Mouse (Mus musculus): ENCODE results near the gene Brd7. TPM values are rescaled to one million over a fixed set of nuclear protein-coding genes. Genes with fewer than 3 reads are reported as not detected.

The Brd7 gene
- polyA plus RNA-seq, 1 experiment: 16.9 TPM

DNA sequence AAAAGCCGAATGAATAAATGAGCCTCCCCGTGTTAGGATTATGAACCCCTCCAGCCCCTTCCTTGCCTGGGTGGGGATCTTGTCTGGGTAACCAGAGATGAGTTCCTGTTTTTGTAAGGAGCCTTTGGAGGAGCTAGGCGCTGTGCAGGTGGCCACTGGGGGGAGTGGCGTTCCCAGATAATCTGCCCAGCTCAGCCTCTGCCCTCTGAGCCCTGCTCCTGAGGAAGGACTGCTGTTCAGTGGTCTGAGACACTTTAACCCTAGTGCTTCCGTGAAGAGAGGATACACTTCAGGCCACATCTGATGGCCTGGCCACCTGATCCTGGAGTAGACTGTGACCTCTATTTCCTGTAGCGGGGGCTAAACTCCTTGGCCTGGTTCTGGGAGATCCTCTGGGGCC is 7.2 kb upstream of the Brd7 start:
- Histone ChIP-seq H3K36me3 (ENCODE audit: control insufficient read depth, insufficient read depth) (no peaks in the 10 kb centered on the region), H3K79me3 (ENCODE audit: low read depth) (no peaks in the 10 kb centered on the region)
- TF ChIP-seq USF1 (IDR thresholded peaks at IDR 0.05; ENCODE audit: low read depth) (no peak), MYOD1 (IDR thresholded peaks at IDR 0.05; ENCODE audit: control insufficient read depth, insufficient read length, low read depth) (no peak), MYOG (IDR thresholded peaks at IDR 0.05; ENCODE audit: control insufficient read depth, extremely low read depth, insufficient read length) (no peak), CTCF (IDR thresholded peaks at IDR 0.05; ENCODE audit: control insufficient read depth, insufficient read depth, insufficient read length) (peak; percentile 7), MAX (IDR thresholded peaks at IDR 0.05) (no peak)

DNA sequence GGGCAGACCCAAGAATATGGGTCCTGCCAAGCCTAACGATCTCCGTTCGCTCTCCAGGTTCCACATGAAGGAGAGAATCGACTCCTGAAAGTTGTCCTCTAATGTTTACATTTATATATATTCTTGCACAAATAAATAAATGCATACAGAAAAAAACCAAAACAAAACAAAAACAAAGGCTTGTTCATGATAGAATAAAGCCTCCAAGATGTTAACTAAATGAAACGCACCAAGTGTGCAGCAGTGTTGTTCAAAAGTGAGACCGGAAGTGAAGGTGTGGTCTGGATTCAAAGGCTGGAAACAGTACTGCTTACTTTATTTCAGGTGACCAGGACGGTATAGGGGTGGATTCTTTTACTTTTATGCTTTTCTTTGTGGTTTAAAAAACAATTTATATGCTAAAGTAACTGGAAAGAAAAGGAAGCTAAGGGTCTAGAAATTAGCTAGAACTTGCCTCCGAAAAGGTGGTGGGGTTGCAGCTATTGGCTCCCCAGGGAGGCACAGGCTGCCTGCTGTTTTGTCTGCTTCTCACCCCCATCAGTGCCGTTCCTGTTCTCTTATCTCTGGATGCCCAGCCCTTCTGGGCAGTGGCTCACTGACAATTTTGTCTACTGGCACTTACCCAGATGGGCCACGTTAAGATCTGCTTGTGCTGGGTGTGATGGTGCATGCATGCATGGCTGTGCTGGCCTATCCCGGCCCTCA is 604 bp upstream of the Brd7 start:
- Histone ChIP-seq H3K36me3 (ENCODE audit: control insufficient read depth, insufficient read depth) (peaks cover 19% of the 10 kb centered on the region), H3K79me2 (ENCODE audit: control insufficient read depth, insufficient read depth) (peaks cover 37% of the 10 kb centered on the region), H3K79me3 (ENCODE audit: low read depth) (peaks cover 34% of the 10 kb centered on the region), H3K27me3 (ENCODE audit: control insufficient read depth, insufficient read depth, insufficient read length) (no peaks in the 10 kb centered on the region), H3ac (ENCODE audit: control insufficient read depth, insufficient read length, low read depth) (peak overlapping the region; percentile 22), H3K4me3 (ENCODE audit: insufficient read depth, poor library complexity, severe bottlenecking) (peak overlapping the region; percentile 92)
- no peak for TF ChIP-seq MAX (IDR thresholded peaks at IDR 0.05)
- no peak for TF ChIP-seq MYOG (IDR thresholded peaks at IDR 0.05; ENCODE audit: control insufficient read depth, extremely low read depth, insufficient read length)
- TF ChIP-seq USF1 (IDR thresholded peaks at IDR 0.05; ENCODE audit: low read depth): no peak
- no peak for TF ChIP-seq FOSL1 (IDR thresholded peaks at IDR 0.05; ENCODE audit: insufficient read depth, low read length, poor library complexity, severe bottlenecking)
- TF ChIP-seq MYOD1 (IDR thresholded peaks at IDR 0.05; ENCODE audit: control insufficient read depth, insufficient read length, low read depth): no peak
- TF ChIP-seq CTCF (IDR thresholded peaks at IDR 0.05; ENCODE audit: control insufficient read depth, insufficient read depth, insufficient read length): no peak
- TF ChIP-seq CEBPB (IDR thresholded peaks at IDR 0.05; ENCODE audit: low read depth): no peak

More for the DNA sequence above, 7.2 kb upstream of the Brd7 start:
- H3K79me2 ChIP-seq (ENCODE audit: control insufficient read depth, insufficient read depth): no peaks in the 10 kb centered on the region
- H3K4me3 ChIP-seq (ENCODE audit: insufficient read depth, poor library complexity, severe bottlenecking): no peak overlapping the region
- no peak overlapping the region for H3ac ChIP-seq (ENCODE audit: control insufficient read depth, insufficient read length, low read depth)
- peaks cover 22% of the 10 kb centered on the region for H3K27me3 ChIP-seq (ENCODE audit: control insufficient read depth, insufficient read depth, insufficient read length)

DNA sequence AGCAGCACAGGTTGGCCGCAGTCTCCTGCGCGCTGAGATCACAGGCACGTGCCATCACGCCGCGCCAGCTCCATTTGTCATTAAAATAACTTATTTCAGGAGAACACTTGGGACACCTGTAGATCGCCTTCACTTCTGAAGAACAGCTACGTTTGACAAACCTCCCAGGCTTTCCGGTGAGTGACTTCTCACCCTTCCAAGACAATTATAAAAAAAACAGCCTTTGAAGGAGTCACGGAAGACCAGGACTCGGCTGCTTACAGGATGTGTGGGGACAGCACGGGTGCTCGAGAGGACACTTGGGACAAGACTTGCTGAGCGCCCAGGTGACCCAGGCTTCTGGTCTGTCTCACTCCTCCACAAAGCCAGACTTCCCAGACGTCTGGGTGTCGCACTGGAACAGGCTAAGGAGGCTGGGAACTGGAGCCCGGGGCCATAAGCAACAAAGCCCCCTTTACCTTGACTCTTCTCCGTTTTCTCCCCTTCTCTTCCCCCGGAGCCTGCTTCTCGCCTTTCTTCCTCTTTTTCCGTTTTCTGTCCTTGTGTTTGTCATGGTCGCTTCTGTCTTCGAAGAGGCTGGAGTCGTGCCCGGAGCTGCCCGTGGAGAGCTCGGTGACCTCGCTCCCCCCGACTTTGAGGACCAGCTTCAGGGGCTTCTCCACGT is 818 bp downstream of the Brd7 start:
- TF ChIP-seq MYOG (IDR thresholded peaks at IDR 0.05; ENCODE audit: control insufficient read depth, extremely low read depth, insufficient read length) (no peak), CTCF (IDR thresholded peaks at IDR 0.05; ENCODE audit: control insufficient read depth, insufficient read depth, insufficient read length) (no peak), MAX (IDR thresholded peaks at IDR 0.05) (no peak), MYOD1 (IDR thresholded peaks at IDR 0.05; ENCODE audit: control insufficient read depth, insufficient read length, low read depth) (no peak), FOSL1 (IDR thresholded peaks at IDR 0.05; ENCODE audit: insufficient read depth, low read length, poor library complexity, severe bottlenecking) (no peak), CEBPB (IDR thresholded peaks at IDR 0.05; ENCODE audit: low read depth) (no peak), USF1 (IDR thresholded peaks at IDR 0.05; ENCODE audit: low read depth) (no peak)
- Histone ChIP-seq H3K36me3 (ENCODE audit: control insufficient read depth, insufficient read depth) (peaks cover 33% of the 10 kb centered on the region), H3K79me2 (ENCODE audit: control insufficient read depth, insufficient read depth) (peaks cover 37% of the 10 kb centered on the region), H3K4me3 (ENCODE audit: insufficient read depth, poor library complexity, severe bottlenecking) (peak overlapping the region; percentile 92), H3K79me3 (ENCODE audit: low read depth) (peaks cover 35% of the 10 kb centered on the region), H3ac (ENCODE audit: control insufficient read depth, insufficient read length, low read depth) (peak overlapping the region; percentile 89), H3K27me3 (ENCODE audit: control insufficient read depth, insufficient read depth, insufficient read length) (no peaks in the 10 kb centered on the region)

DNA sequence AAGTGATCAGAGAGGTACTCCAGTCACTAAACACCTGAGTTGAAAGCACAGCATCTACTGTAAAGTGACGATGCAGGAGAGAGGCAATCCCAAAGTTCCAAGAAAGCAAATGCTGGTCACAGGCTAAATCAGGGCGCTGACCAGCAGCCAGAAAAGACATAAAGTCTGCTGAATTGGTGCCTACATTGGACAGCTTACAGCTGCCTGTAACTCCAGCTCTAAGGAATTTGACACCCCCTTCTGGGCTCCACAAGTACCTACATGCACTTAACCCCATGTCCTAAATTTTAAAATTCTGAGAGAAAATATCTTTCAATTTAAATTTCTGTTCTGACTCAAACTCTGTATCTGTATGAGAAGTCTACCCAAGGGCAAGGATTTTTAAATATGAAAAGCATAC is 2.0 kb downstream of the Brd7 start:
- TF ChIP-seq CTCF (IDR thresholded peaks at IDR 0.05; ENCODE audit: control insufficient read depth, insufficient read depth, insufficient read length) (no peak), USF1 (IDR thresholded peaks at IDR 0.05; ENCODE audit: low read depth) (no peak), MYOD1 (IDR thresholded peaks at IDR 0.05; ENCODE audit: control insufficient read depth, insufficient read length, low read depth) (no peak), MYOG (IDR thresholded peaks at IDR 0.05; ENCODE audit: control insufficient read depth, extremely low read depth, insufficient read length) (no peak), FOSL1 (IDR thresholded peaks at IDR 0.05; ENCODE audit: insufficient read depth, low read length, poor library complexity, severe bottlenecking) (no peak), CEBPB (IDR thresholded peaks at IDR 0.05; ENCODE audit: low read depth) (no peak), MAX (IDR thresholded peaks at IDR 0.05) (no peak)
- no peak overlapping the region for H3K4me3 ChIP-seq (ENCODE audit: insufficient read depth, poor library complexity, severe bottlenecking)
- H3K79me3 ChIP-seq (ENCODE audit: low read depth): peaks cover 35% of the 10 kb centered on the region

DNA sequence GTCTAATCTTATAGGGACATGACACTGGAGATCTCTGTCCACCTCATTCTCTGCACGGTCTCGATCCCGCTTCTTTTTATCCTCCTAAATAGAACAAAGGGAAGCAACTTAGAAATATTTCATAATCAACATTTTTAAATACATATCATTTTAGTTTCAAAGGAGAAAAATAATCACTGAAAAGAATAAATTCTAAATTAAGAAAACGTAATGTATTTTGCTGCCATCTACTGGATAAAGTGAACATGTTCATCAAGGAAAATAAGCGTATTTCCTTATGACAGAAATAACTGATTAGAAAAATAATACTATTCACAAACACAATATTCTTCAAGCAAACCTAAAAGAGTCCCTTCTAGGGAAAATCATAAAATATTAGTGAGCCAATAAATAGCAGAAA is 4.0 kb downstream of the Brd7 start:
- Histone ChIP-seq H3K27me3 (ENCODE audit: control insufficient read depth, insufficient read depth, insufficient read length) (no peaks in the 10 kb centered on the region), H3K79me3 (ENCODE audit: low read depth) (peaks cover 35% of the 10 kb centered on the region), H3ac (ENCODE audit: control insufficient read depth, insufficient read length, low read depth) (no peak overlapping the region), H3K4me3 (ENCODE audit: insufficient read depth, poor library complexity, severe bottlenecking) (no peak overlapping the region), H3K36me3 (ENCODE audit: control insufficient read depth, insufficient read depth) (peaks cover 64% of the 10 kb centered on the region), H3K79me2 (ENCODE audit: control insufficient read depth, insufficient read depth) (peaks cover 37% of the 10 kb centered on the region)
- no peak for TF ChIP-seq MAX (IDR thresholded peaks at IDR 0.05)
- no peak for TF ChIP-seq MYOG (IDR thresholded peaks at IDR 0.05; ENCODE audit: control insufficient read depth, extremely low read depth, insufficient read length)
- no peak for TF ChIP-seq FOSL1 (IDR thresholded peaks at IDR 0.05; ENCODE audit: insufficient read depth, low read length, poor library complexity, severe bottlenecking)

More for the DNA sequence above, 2.0 kb downstream of the Brd7 start:
- Histone ChIP-seq H3K36me3 (ENCODE audit: control insufficient read depth, insufficient read depth) (peaks cover 44% of the 10 kb centered on the region), H3K79me2 (ENCODE audit: control insufficient read depth, insufficient read depth) (peaks cover 37% of the 10 kb centered on the region), H3ac (ENCODE audit: control insufficient read depth, insufficient read length, low read depth) (no peak overlapping the region), H3K27me3 (ENCODE audit: control insufficient read depth, insufficient read depth, insufficient read length) (no peaks in the 10 kb centered on the region)

Measured in C2C12 (cell line).